Mouse (Mus musculus) liver, adult 2 months (tissue): ENCODE measurements around the gene Cpn1.

Experiments used
- CTCF ChIP-seq: fragments of 200-500 bp; IDR thresholded peaks from 2 replicates; pipeline ENCODE4 v1.5.1; 2011; ENCODE audit warnings: low read depth, low read length, control low read depth
- POLR2A ChIP-seq: fragments of 200-500 bp; IDR thresholded peaks from 2 replicates; pipeline ENCODE4 v1.6.1; 2011; ENCODE audit warnings: low read length, control low read depth; ENCODE audit not compliant: insufficient read depth; ENCODE audit errors: extremely low read depth

GRCm38 (mm10) chr19:43962795-43963194 is 23.6 kb downstream of the Cpn1 start:
- no peak for TF ChIP-seq CTCF
- TF ChIP-seq POLR2A, result no peak
